Mouse (Mus musculus) heart, postnatal 0 days (tissue): Measurements from ENCODE around the gene Grb10.

Experiments
- CTCF ChIP-seq: IDR thresholded peaks from 2 replicates; pipeline ENCODE4 v1.5.1; 2016; ENCODE audit warnings: antibody characterized with exemption, control low read depth, low read depth
- EP300 ChIP-seq: IDR thresholded peaks from 2 replicates; pipeline ENCODE4 v1.6.1; 2016; ENCODE audit warnings: antibody characterized with exemption, low read depth

GRCm38 (mm10) chr11:11930527-11930926, 108.0 kb downstream of the Grb10 start:
- TF ChIP-seq EP300 (no peak), CTCF (no peak)
